In genomic region chr5:5514196-5515076, GRCm38 (mm10) we compare ENCODE assay signal across 8 mouse cellular contexts. TPM values are rescaled to one million over a fixed set of nuclear protein-coding genes. Genes with fewer than 3 reads are reported as not detected.
DNase-seq lines count a peak whose midpoint lies in the region; ATAC-seq lines count a peak whose summit lies in the region.

Gene Cldn12, minus strand, starts transcription at chr5:5514958.

- DNase-seq in B cell, adult 2 months, result peak; percentile 48 to 57
- DNase-seq in brain, adult 2 months (ENCODE audit: low read depth, low spot score), result peak; percentile 99
- DNase-seq in fibroblast of lung, adult 2 months (ENCODE audit: low read depth), result peak; percentile 84
- peak; percentile 98 for DNase-seq in kidney, postnatal 14 days
- DNase-seq in liver, embryonic 13.5 days, result peak; percentile 47
- peak; percentile 94 for DNase-seq in neural tube, embryonic 10.5 days (ENCODE audit: extremely low spot score, low spot score)

- H3K36me3 ChIP-seq in heart, embryonic 14.5 days (ENCODE audit: control insufficient read depth, insufficient read depth, low read length), result peaks cover 15% of the 10 kb centered on the region; the same call in 1 of the 2 replicates
- H3K36me3 ChIP-seq in liver, embryonic 13.5 days, result no peaks in the 10 kb centered on the region
- H3K36me3 ChIP-seq in stomach, embryonic 16.5 days (ENCODE audit: control insufficient read depth, insufficient read depth, low read length), result no peaks in the 10 kb centered on the region

- peak within 1 kb of the TSS; percentile 89 to 97 for H3K27ac ChIP-seq in heart, embryonic 14.5 days (replicated peaks in 1 of 2; ENCODE audit: control insufficient read depth in 1 of 2, insufficient read depth in 1 of 2, low read depth in 2 of 2, low read length in 2 of 2)
- H3K27ac ChIP-seq in liver, embryonic 13.5 days, result peak within 1 kb of the TSS; percentile 69
- H3K27ac ChIP-seq in stomach, embryonic 16.5 days (ENCODE audit: low read length), result peak within 1 kb of the TSS; percentile 92

- no peaks in the 10 kb centered on the region for H3K27me3 ChIP-seq in heart, embryonic 14.5 days (ENCODE audit: control insufficient read depth, insufficient read depth, low read length)
- no peaks in the 10 kb centered on the region for H3K27me3 ChIP-seq in liver, embryonic 13.5 days
- no peaks in the 10 kb centered on the region for H3K27me3 ChIP-seq in stomach, embryonic 16.5 days (ENCODE audit: control insufficient read depth, insufficient read depth, low read length)

- peak; percentile 94 for ATAC-seq in heart, embryonic 14.5 days (ENCODE audit: insufficient number of reproducible peaks, insufficient read depth, low FRiP score, low read depth)
- peak; percentile 82 for ATAC-seq in liver, embryonic 13.5 days (ENCODE audit: low read depth)
- peak; percentile 96 for ATAC-seq in stomach, embryonic 16.5 days (ENCODE audit: insufficient read depth, low FRiP score)

- peak within 1 kb of the TSS; percentile 87 for H3K9ac ChIP-seq in heart, embryonic 14.5 days (ENCODE audit: low read length)
- peak within 1 kb of the TSS; percentile 69 for H3K9ac ChIP-seq in liver, embryonic 13.5 days
- peak within 1 kb of the TSS; percentile 90 for H3K9ac ChIP-seq in stomach, embryonic 16.5 days (ENCODE audit: low read length)

- no peaks in the 10 kb centered on the region for H3K9me3 ChIP-seq in heart, embryonic 14.5 days (ENCODE audit: control insufficient read depth, low read length)
- H3K9me3 ChIP-seq in liver, embryonic 13.5 days (replicated peaks), result no peaks in the 10 kb centered on the region
- no peaks in the 10 kb centered on the region for H3K9me3 ChIP-seq in stomach, embryonic 16.5 days (replicated peaks; ENCODE audit: control insufficient read depth, low read length)

- peak within 1 kb of the TSS; percentile 76 for H3K4me2 ChIP-seq in heart, embryonic 14.5 days (ENCODE audit: low read length)
- H3K4me2 ChIP-seq in liver, embryonic 13.5 days, result peak within 1 kb of the TSS; percentile 85
- H3K4me2 ChIP-seq in stomach, embryonic 16.5 days (ENCODE audit: low read depth, low read length), result peak within 1 kb of the TSS; percentile 89

- H3K4me3 ChIP-seq in heart, embryonic 14.5 days (ENCODE audit: control insufficient read depth in 1 of 2, insufficient read depth in 1 of 2, low read depth in 1 of 2, low read length in 2 of 2), result peak within 1 kb of the TSS; percentile 76 to 80
- peak within 1 kb of the TSS; percentile 68 for H3K4me3 ChIP-seq in liver, embryonic 13.5 days (replicated peaks)
- peak within 1 kb of the TSS; percentile 91 for H3K4me3 ChIP-seq in stomach, embryonic 16.5 days (replicated peaks; ENCODE audit: low read length)

- H3K4me1 ChIP-seq in heart, embryonic 14.5 days (ENCODE audit: control insufficient read depth in 2 of 2, insufficient read depth in 2 of 2, low read length in 2 of 2), result peaks cover 5 to 15% of the 10 kb centered on the region in 2 experiments
- peaks cover 4% of the 10 kb centered on the region; the same call in 1 of the 2 replicates for H3K4me1 ChIP-seq in liver, embryonic 13.5 days (replicated peaks)
- H3K4me1 ChIP-seq in stomach, embryonic 16.5 days (ENCODE audit: control insufficient read depth, insufficient read depth, low read length), result no peaks in the 10 kb centered on the region

- under 1% methylated on average over 73 of the region's 79 CpGs for WGBS in heart, embryonic 14.5 days
- under 1% methylated on average over 79 of the region's 79 CpGs for WGBS in liver, embryonic 13.5 days (ENCODE audit: insufficient replicate concordance)
- under 1% methylated on average over 79 of the region's 79 CpGs for WGBS in stomach, embryonic 16.5 days

RNA-seq across cellular contexts. Expression of gene Cldn12, which starts in this region (rescaled TPM):
- 13.9 and 14.1 TPM in 2 replicates for polyA plus RNA-seq in heart, embryonic 14.5 days (2014; fragmentation: Nextera tagmentation; extraction: Ambion mirVana)
- polyA plus RNA-seq in liver, embryonic 13.5 days (2015; fragmentation: Nextera tagmentation; extraction: Ambion mirVana), result 8.6 and 10.1 TPM in 2 replicates
- 23.5 and 27.0 TPM in 2 replicates for polyA plus RNA-seq in stomach, embryonic 16.5 days (2015; fragmentation: Nextera tagmentation; extraction: Ambion mirVana)

Comparison
In these comparisons a context has a peak if more than half of its experiments do, and no peak if none do; other contexts are left out.
1. Peak in every context shown above with its lines: DNase-seq, ATAC-seq, H3K4me3 ChIP-seq and H3K27ac ChIP-seq.
2. DNase-seq: peak in every context shown above with its lines; median percentile 99 in brain, adult 2 months; 98 in kidney, postnatal 14 days; 94 in neural tube, embryonic 10.5 days; 84 in fibroblast of lung, adult 2 months; 52 in B cell, adult 2 months; 47 in liver, embryonic 13.5 days.